Mouse (Mus musculus) lung, postnatal 10 days (tissue): Measurements from ENCODE around the gene Myb.

Experiments used
- DNase-seq: peaks from one replicate; pipeline ENCODE4 v3.0.0; 2021

The Myb gene

DNA sequence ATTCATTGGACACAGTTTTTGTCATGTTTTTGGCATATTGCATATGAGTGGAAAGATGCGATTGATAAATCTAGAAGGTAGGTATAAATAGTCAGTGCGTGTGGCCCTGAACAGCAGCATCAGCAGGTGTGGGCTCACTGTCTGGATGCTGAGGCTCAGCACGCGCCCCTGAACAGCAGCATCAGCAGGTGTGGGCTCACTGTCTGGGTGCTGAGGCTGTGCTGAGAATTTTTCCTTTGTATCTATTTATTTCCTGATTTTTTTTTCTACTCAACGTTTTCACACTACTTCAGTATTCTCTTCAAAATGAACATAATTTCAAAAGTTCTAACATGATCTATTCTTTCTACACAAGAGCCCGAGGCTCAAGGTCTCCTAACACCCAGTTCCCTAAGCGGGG, 84.1 kb downstream of the Myb start:
- DNase-seq = no peak

DNA sequence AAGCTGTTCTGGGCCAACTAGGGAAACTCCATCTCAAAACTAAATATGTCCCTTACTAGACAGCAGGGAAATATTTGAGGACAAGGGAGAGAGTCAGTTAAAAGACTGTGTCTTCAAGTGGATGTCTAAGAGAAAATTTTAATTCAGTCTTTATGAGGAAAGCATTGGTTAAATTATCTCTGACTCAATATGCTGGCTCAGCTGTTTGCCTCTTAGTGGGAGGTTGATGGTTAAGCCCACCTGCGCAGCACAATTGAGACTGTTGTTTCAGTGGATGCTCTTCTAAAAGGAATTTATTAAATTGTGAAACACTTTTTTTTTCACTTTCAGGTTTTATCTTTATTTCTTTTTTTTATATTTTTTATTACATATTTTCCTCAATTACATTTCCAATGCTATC, 84.6 kb downstream of the Myb start:
- DNase-seq = no peak
